Mouse (Mus musculus): ENCODE measurements around the gene Cnot2. TPM values are rescaled to one million over a fixed set of nuclear protein-coding genes. Genes with fewer than 3 reads are reported as not detected.
"Not testable (repeated sequence)": the region's sequence is repeated elsewhere in the genome, so short reads cannot be mapped to it uniquely, and the experiment has no call there.

The Cnot2 gene
- polyA plus RNA-seq, 1 experiment from 2014 or later = 88.1 TPM

GRCm38 (mm10) chr10:116578375-116578774, 2.9 kb downstream of the Cnot2 start:
- Histone ChIP-seq H3K4me2 (replicated peaks) (no peak overlapping the region), H3K9me3 (no peaks in the 10 kb centered on the region), H3K4me3 (replicated peaks) (no peak overlapping the region), H3K4me1 (replicated peaks) (no peaks in the 10 kb centered on the region; the same call in 1 of the 2 replicates), H3K27ac (no peak overlapping the region), H3K36me3 (no peaks in the 10 kb centered on the region), H3K9ac (no peak overlapping the region), H3K27me3 (replicated peaks) (no peaks in the 10 kb centered on the region)
- no peak for ATAC-seq

GRCm38 (mm10) chr10:116577181-116577580, 4.1 kb downstream of the Cnot2 start:
- Histone ChIP-seq H3K27me3 (replicated peaks) (no peaks in the 10 kb centered on the region), H3K4me1 (replicated peaks) (no peaks in the 10 kb centered on the region; the same call in 1 of the 2 replicates), H3K9ac (no peak overlapping the region), H3K4me3 (replicated peaks) (no peak overlapping the region), H3K4me2 (replicated peaks) (no peak overlapping the region), H3K27ac (no peak overlapping the region), H3K36me3 (no peaks in the 10 kb centered on the region), H3K9me3 (no peaks in the 10 kb centered on the region)
- 84% methylated on average over 3 of the region's 3 CpGs for WGBS
- no peak for ATAC-seq

- not testable (repeated sequence) for H3K4me1 ChIP-seq (replicated peaks); ATAC-seq
Measured at GRCm38 (mm10) chr10:116576071-116576470, 5.2 kb downstream of the Cnot2 start.

DNA sequence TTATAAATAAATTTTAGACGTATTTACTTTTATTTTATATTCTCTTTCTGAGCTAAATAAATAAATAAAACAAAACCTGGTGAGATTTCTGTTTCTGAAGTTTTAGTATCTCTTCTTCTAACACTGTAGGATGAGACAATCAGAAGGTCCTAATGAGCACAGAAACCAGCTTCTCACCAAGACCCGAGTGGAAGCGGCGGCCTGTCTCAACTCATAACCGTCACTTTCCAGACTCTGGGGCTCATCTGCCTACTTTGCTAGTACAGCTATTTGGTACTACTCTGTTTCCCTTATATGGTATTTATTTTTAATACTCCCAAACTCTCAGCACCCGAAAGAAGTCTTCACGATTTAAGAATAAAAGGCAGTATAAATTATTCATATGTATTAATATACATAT, 10.8 kb downstream of the Cnot2 start:
- no peaks in the 10 kb centered on the region for H3K4me1 ChIP-seq (replicated peaks)
- no peak for ATAC-seq
- H3K36me3 ChIP-seq = no peaks in the 10 kb centered on the region
- no peaks in the 10 kb centered on the region for H3K9me3 ChIP-seq
- WGBS = 66% methylated on average over 7 of the region's 7 CpGs
- no peaks in the 10 kb centered on the region for H3K27me3 ChIP-seq (replicated peaks)
- H3K4me2 ChIP-seq (replicated peaks) = no peak overlapping the region
- no peak overlapping the region for H3K9ac ChIP-seq
- no peak overlapping the region for H3K4me3 ChIP-seq (replicated peaks)
- H3K27ac ChIP-seq = no peak overlapping the region

More at GRCm38 (mm10) chr10:116576071-116576470, 5.2 kb downstream of the Cnot2 start:
- H3K4me2 ChIP-seq (replicated peaks); H3K27ac ChIP-seq; H3K4me3 ChIP-seq (replicated peaks); H3K36me3 ChIP-seq; H3K9ac ChIP-seq; H3K9me3 ChIP-seq; H3K27me3 ChIP-seq (replicated peaks): not testable (repeated sequence)
- 84% methylated on average over 2 of the region's 2 CpGs for WGBS

GRCm38 (mm10) chr10:116568539-116568938, 12.8 kb downstream of the Cnot2 start:
- Histone ChIP-seq H3K36me3 (no peaks in the 10 kb centered on the region), H3K9me3 (no peaks in the 10 kb centered on the region), H3K27me3 (replicated peaks) (no peaks in the 10 kb centered on the region), H3K27ac (no peak overlapping the region), H3K4me3 (replicated peaks) (no peak overlapping the region), H3K4me1 (replicated peaks) (no peaks in the 10 kb centered on the region), H3K4me2 (replicated peaks) (no peak overlapping the region), H3K9ac (no peak overlapping the region)
- 66% methylated on average over 1 of the region's 1 CpGs for WGBS
- ATAC-seq = no peak

GRCm38 (mm10) chr10:116567491-116568405, 13.6 kb downstream of the Cnot2 start:
- 85% methylated on average over 7 of the region's 7 CpGs for WGBS

DNA sequence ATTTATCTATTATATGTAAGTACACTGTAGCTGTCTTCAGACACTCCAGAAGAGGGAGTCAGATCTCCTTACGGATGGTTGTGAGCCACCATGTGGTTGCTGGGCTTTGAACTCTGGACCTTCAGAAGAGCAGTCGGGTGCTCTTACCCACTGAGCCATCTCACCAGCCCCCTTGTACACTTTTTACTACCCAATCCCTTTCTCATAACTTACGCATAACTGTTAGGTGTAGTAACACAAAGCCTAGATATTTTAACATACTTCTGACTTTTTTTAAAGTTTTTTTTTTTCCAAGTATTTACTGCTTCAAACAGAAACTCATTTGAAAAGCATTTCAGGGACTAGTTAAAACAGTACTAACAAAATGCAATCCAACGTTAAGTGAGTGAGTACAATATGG, 14.8 kb downstream of the Cnot2 start:
- H3K4me2 ChIP-seq (replicated peaks); H3K27me3 ChIP-seq (replicated peaks); H3K9me3 ChIP-seq; H3K27ac ChIP-seq; H3K4me3 ChIP-seq (replicated peaks); H3K9ac ChIP-seq; ATAC-seq; H3K36me3 ChIP-seq; H3K4me1 ChIP-seq (replicated peaks): not testable (repeated sequence)
- 84% methylated on average over 4 of the region's 4 CpGs for WGBS

More at GRCm38 (mm10) chr10:116567491-116568405, 13.6 kb downstream of the Cnot2 start:
- no peaks in the 10 kb centered on the region for H3K9me3 ChIP-seq
- no peaks in the 10 kb centered on the region for H3K4me1 ChIP-seq (replicated peaks)
- H3K9ac ChIP-seq = no peak overlapping the region
- no peaks in the 10 kb centered on the region for H3K27me3 ChIP-seq (replicated peaks)
- H3K36me3 ChIP-seq = no peaks in the 10 kb centered on the region
- no peak overlapping the region for H3K4me2 ChIP-seq (replicated peaks)
- ATAC-seq = no peak
- H3K4me3 ChIP-seq (replicated peaks) = no peak overlapping the region
- no peak overlapping the region for H3K27ac ChIP-seq

GRCm38 (mm10) chr10:116564828-116565602, 16.3 kb downstream of the Cnot2 start:
- H3K27ac ChIP-seq = no peak overlapping the region
- H3K9ac ChIP-seq = no peak overlapping the region
- ATAC-seq = no peak
- no peak overlapping the region for H3K4me2 ChIP-seq (replicated peaks)
- H3K4me1 ChIP-seq (replicated peaks) = no peaks in the 10 kb centered on the region
- H3K36me3 ChIP-seq = no peaks in the 10 kb centered on the region
- H3K27me3 ChIP-seq (replicated peaks) = no peaks in the 10 kb centered on the region
- 88% methylated on average over 14 of the region's 14 CpGs for WGBS
- H3K9me3 ChIP-seq = no peaks in the 10 kb centered on the region
- H3K4me3 ChIP-seq (replicated peaks) = no peak overlapping the region

DNA sequence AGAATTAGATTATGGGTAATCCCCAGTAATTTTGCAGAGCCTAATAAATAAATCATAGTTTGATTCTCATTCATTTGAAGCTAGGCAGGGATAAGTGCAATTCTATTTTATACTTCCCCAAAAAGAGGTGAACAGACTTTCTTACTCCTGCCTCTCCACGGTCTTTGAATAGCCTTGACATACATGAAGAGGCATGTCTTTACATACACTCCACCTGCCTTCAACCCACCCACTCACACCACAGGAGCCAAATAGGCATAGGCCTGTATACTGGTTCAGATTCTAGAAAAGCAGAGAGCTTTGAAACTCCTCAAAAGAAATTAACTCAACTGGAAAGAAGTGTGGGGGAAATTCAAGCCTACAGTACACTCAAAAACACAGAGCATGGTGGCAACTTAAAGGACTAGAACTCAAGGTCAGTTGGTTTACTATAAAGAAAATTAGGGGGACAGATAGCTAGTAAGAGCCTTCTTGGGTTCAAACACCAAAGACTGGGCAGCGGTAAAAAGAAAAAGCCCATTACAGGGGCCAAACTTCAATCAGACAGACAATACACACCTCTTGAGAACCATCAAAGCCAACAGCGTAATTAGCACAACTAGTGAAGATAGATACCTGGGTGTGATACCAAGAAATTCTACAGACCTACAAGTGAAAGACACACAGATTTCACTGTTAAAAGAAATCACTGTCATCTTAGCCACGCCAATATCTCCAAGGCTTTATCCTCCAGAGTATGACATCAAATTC, 18.4 kb downstream of the Cnot2 start:
- Histone ChIP-seq H3K36me3 (no peaks in the 10 kb centered on the region), H3K27me3 (replicated peaks) (no peaks in the 10 kb centered on the region), H3K27ac (no peak overlapping the region), H3K9me3 (no peaks in the 10 kb centered on the region), H3K4me1 (replicated peaks) (no peaks in the 10 kb centered on the region), H3K9ac (no peak overlapping the region), H3K4me3 (replicated peaks) (no peak overlapping the region), H3K4me2 (replicated peaks) (no peak overlapping the region)
- 71% methylated on average over 4 of the region's 4 CpGs for WGBS
- no peak for ATAC-seq

GRCm38 (mm10) chr10:116562210-116562609, 19.1 kb downstream of the Cnot2 start:
- H3K4me3 ChIP-seq (replicated peaks) = no peak overlapping the region
- H3K9me3 ChIP-seq = no peaks in the 10 kb centered on the region
- no peak overlapping the region for H3K4me2 ChIP-seq (replicated peaks)
- H3K27ac ChIP-seq = no peak overlapping the region
- no peaks in the 10 kb centered on the region for H3K4me1 ChIP-seq (replicated peaks)
- H3K27me3 ChIP-seq (replicated peaks) = no peaks in the 10 kb centered on the region
- H3K9ac ChIP-seq = no peak overlapping the region
- WGBS = 59% methylated on average over 4 of the region's 4 CpGs
- ATAC-seq = no peak
- no peaks in the 10 kb centered on the region for H3K36me3 ChIP-seq

- WGBS = 46% methylated on average over 1 of the region's 1 CpGs
- H3K27me3 ChIP-seq (replicated peaks) = no peaks in the 10 kb centered on the region
- no peak overlapping the region for H3K4me2 ChIP-seq (replicated peaks)
- H3K9ac ChIP-seq = no peak overlapping the region
- no peaks in the 10 kb centered on the region for H3K9me3 ChIP-seq
- no peak overlapping the region for H3K27ac ChIP-seq
- ATAC-seq = no peak
- H3K4me1 ChIP-seq (replicated peaks) = peaks cover 5% of the 10 kb centered on the region; the same call in 1 of the 2 replicates
- H3K36me3 ChIP-seq = no peaks in the 10 kb centered on the region
- no peak overlapping the region for H3K4me3 ChIP-seq (replicated peaks)
Measured at GRCm38 (mm10) chr10:116559171-116559570, 22.1 kb downstream of the Cnot2 start.

GRCm38 (mm10) chr10:116557166-116557565, 24.1 kb downstream of the Cnot2 start:
- Histone ChIP-seq H3K4me1 (replicated peaks) (peaks cover 8% of the 10 kb centered on the region; the same call in 1 of the 2 replicates), H3K4me2 (replicated peaks) (no peak overlapping the region), H3K9me3 (no peaks in the 10 kb centered on the region), H3K9ac (no peak overlapping the region), H3K27me3 (replicated peaks) (no peaks in the 10 kb centered on the region), H3K36me3 (no peaks in the 10 kb centered on the region), H3K4me3 (replicated peaks) (no peak overlapping the region), H3K27ac (no peak overlapping the region)
- WGBS = 95% methylated on average over 1 of the region's 1 CpGs
- no peak for ATAC-seq

All from intestine, embryonic 15.5 days (tissue).